Mouse (Mus musculus): ENCODE results near the gene Med6. TPM values are rescaled to one million over a fixed set of nuclear protein-coding genes. Genes with fewer than 3 reads are reported as not detected.
"Not testable (repeated sequence)": the region's sequence is repeated elsewhere in the genome, so short reads cannot be mapped to it uniquely, and the experiment has no call there.

Gene Med6
- polyA plus RNA-seq, 1 experiment from 2014 or later, result 54.8 TPM

DNA sequence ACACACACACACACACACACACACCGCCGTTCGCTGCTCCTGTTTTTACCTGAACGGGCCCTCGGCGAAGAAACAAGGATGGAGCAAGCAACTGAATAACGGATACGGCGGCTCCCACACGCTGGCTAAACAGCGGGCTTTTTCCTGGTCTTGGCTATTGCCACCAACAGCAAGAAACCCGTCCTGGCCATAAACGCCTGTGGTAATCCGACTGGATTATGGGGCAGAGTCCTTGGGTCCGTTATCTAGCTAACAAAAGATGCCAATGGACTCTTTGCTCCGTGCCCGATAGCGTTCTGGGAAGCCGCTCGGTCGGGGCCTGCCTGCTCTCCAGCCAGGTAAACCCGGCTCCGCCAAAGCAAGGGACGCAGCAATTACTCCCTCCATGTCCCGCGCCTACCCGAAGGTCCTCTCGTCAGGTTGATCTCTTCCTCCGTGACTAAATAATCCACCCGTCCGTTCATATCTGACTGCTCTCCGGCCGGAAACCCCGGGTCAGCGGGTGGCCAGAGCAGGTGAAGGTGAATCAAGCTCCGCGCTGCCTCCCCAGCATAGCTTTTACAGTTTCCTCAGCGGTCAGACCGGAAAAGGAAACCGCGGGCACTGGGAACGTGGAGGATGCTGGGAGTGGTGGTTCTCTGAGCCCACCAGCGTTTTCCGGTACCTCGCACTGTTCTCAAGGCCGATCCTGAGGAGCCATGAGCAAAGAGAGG lies 62.3 kb downstream of the Med6 start, which contains the start of the genes Gm20498 and Synj2bp:
Gm20498 (minus strand) TSS at position 590 of the 713 bp plus-strand sequence.
Synj2bp (minus strand) TSS at position 596 of the 713 bp plus-strand sequence.
- Histone ChIP-seq H3K27ac (replicated peaks) (peak within 1 kb of the TSS; percentile 71), H3K9me3 (no peaks in the 10 kb centered on the region), H3K4me3 (peak within 1 kb of the TSS; percentile 83), H3K27me3 (no peaks in the 10 kb centered on the region), H3K4me1 (peaks cover 15% of the 10 kb centered on the region), H3K4me2 (replicated peaks) (peak within 1 kb of the TSS; percentile 66), H3K9ac (replicated peaks) (peak within 1 kb of the TSS; percentile 88), H3K36me3 (no peaks in the 10 kb centered on the region)
- peak; percentile 97 for ATAC-seq (replicated peaks)
- WGBS, result under 1% methylated on average over 46 of the region's 46 CpGs

DNA sequence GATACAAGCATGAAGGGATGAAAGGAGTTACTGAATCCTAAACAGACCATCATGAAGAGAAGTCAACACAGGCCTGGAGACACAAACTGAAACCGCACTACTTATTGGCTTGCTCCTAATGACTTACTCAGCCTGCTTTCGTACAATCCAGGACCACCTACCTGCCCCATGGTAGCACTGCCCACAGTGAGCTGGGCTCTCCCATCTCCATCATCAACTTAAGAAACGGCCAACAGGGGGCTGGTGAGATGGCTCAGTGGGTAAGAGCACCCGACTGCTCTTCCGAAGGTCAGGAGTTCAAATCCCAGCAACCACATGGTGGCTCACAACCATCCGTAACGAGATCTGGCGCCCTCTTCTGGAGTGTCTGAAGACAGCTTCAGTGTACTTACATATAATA lies 64.2 kb downstream of the Med6 start:
- not testable (repeated sequence) for H3K27me3 ChIP-seq; H3K9ac ChIP-seq (replicated peaks); ATAC-seq (replicated peaks); H3K36me3 ChIP-seq; H3K27ac ChIP-seq (replicated peaks); H3K4me3 ChIP-seq; H3K4me2 ChIP-seq (replicated peaks); H3K9me3 ChIP-seq
- H3K4me1 ChIP-seq, result peaks cover 15% of the 10 kb centered on the region
- 71% methylated on average over 8 of the region's 8 CpGs for WGBS

Other genes starting within 250 kb of the Med6 start
- 0.29 and 0.33 TPM in 2 replicates for gene Gm4787, start 215.5 kb downstream of the Med6 start, polyA plus RNA-seq (2015; fragmentation: Nextera tagmentation; extraction: Ambion mirVana)
- 0.24 and 0.33 TPM in 2 replicates for gene Adam4, start 173.1 kb downstream of the Med6 start, polyA plus RNA-seq (2015; fragmentation: Nextera tagmentation; extraction: Ambion mirVana)
- 110 and 121 TPM in 2 replicates for gene Cox16, start 109.9 kb downstream of the Med6 start, polyA plus RNA-seq (2015; fragmentation: Nextera tagmentation; extraction: Ambion mirVana)
- gene Gm20498, start 62.1 kb downstream of the Med6 start, polyA plus RNA-seq (2015; fragmentation: Nextera tagmentation; extraction: Ambion mirVana), result 26.8 and 31.7 TPM in 2 replicates
- 32.3 and 36.0 TPM in 2 replicates for gene Synj2bp, start 62.1 kb downstream of the Med6 start, polyA plus RNA-seq (2015; fragmentation: Nextera tagmentation; extraction: Ambion mirVana)
- 0.50 and 0.70 TPM in 2 replicates for gene Adam21, start 26.5 kb downstream of the Med6 start, polyA plus RNA-seq (2015; fragmentation: Nextera tagmentation; extraction: Ambion mirVana)
- gene Ttc9, start 36.2 kb upstream of the Med6 start, polyA plus RNA-seq (2015; fragmentation: Nextera tagmentation; extraction: Ambion mirVana), result 17.5 and 18.7 TPM in 2 replicates
- gene Map3k9, start 186.2 kb upstream of the Med6 start, polyA plus RNA-seq (2015; fragmentation: Nextera tagmentation; extraction: Ambion mirVana), result 7.1 and 7.9 TPM in 2 replicates

All from forebrain, embryonic 15.5 days (tissue).